Mouse (Mus musculus) R1 (cell line): ENCODE data around the gene Gm28305.

ENCODE experiments used
- DNase-seq: peaks from one replicate; pipeline ENCODE4 v3.0.0-alpha.2; 2018; ENCODE audit warnings: low read depth, low spot score

The Gm28305 gene

DNA sequence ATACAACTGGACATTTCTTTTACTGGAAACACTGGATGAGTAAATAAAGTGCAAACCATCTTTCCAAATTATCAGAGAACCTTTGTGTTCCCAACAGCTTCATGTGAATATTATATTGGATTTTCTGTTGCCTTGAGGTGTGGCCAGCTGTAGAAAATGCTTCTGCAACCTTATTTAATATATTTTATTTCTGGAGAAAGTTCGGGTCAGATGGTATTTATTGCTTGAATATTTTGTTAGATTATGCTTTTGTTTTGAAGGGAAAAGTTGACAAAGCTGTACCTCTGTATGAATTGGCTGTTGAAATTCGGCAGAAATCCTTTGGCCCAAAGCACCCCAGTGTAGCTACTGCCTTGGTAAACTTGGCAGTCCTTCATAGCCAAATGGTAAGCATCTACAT, at the start of gene Gm28305:
TSS of gene Gm28305 (plus strand) at position 301 of the 400 bp plus-strand sequence.
- DNase-seq = no peak

- peak; percentile 63 for DNase-seq
These were observed 44.0 kb upstream of the Gm28305 start for GRCm38 (mm10) chr9:103996496-103996895.

- DNase-seq = no peak
These were observed 39.9 kb upstream of the Gm28305 start for GRCm38 (mm10) chr9:104000601-104001000.

DNA sequence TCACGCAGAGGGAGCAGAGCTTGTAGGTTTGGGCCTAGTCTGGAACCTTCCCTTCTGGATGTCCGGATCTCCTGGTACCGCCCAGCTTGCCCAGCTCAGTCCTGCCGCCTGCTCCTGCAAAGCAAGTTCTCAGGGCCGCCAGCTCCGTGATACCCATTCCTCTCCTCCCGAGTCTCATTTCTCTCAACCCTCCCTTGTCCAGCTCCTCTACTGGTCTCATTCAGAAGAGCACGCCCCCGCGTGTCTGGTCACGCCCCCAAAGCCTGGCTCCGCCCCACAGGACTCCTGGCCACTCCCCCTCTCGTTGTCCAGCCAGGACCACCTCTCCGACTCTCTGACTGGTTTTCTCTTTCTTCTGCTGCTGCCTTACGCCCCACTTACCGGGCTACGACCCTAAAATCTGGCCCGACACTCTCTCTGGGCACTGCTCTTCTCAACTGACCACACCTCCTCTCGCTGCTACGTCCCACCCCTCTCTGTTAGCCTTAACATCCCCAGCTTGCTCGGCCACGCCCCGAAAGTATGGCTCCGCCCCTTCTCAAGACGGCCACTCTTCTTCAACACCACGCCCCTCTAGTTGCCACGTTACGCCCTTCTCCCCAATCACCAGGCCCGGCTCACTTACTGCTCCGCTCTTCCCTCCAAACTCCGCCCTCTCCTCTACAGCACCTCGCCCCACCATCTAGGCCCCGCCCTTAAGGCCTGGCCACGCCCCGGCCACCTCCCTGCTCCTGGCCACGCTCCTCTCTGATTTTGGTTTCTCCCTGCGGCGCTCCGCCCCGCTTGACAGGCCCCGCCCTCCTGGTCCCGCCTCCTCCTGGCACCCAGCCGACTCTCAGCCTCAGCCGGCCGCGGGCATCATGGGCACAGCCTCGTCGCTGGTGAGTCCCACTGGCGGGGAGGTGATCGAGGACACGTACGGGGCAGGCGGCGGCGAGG, 38.3 kb upstream of the Gm28305 start, which contains the start of gene Nphp3:
TSS of gene Nphp3 (plus strand) at position 624 of the 939 bp plus-strand sequence.
- DNase-seq = peak; percentile 100

DNA sequence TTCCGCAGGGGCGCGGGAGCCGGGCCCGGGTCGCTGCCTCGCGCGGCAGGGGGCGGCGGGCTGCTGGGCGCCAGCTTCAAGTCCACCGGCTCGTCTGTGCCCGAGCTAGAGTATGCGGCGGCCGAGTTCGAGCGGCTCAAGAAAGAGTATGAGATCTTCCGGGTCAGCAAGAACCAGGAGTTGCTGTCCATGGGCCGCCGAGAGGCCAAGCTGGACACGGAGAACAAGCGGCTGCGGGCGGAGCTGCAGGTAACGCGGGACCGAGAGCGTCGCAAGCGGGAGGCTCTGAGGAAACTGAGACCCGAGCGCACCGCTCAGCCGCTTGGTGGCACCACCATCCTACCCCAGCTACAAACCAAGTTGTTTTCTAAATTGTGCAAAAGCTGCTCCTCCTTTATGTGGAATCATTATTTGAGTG, 37.5 kb upstream of the Gm28305 start:
- peak; percentile 81 for DNase-seq

DNA sequence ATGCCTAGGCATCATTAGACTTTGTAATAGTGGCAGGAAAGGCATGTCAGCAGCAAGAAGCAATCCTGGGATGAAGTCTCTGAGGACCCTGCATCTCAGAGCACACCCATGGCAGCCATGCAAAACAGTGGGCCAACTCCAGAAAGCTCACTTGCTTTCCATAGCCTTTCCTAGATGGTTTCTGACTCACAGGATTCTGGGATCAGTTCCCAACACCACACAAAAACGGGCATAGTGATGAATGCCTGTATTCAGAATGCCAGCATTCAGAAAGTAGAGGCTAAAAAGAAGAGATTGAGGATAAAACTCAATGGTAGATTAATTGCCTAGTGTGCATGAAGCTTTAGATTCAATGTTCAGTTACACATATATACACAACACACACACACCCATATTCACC, 25.9 kb upstream of the Gm28305 start:
- DNase-seq = no peak

DNA sequence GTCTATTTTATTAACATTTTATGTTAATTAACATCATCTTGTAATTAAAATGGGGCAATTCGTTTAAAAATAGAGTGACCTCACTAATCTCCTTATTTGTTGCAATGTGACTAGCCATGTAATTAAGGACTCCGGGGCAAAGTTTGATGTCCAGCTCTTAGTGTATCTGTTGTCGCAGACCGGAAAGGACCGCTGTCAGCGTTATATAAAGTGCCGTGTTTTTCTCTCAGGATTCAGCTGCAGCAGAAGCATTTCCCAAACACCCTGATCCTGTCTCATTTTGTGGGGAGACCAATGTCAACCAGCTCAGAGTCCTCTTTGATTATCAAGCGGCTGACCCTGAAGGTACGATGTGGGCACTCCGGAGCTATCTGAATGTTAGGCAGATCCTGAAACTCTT, 19.4 kb upstream of the Gm28305 start:
- DNase-seq = no peak

- DNase-seq = no peak
These were observed 13.3 kb upstream of the Gm28305 start for GRCm38 (mm10) chr9:104027186-104027585.

GRCm38 (mm10) chr9:104029861-104030260, 10.6 kb upstream of the Gm28305 start:
- no peak for DNase-seq

GRCm38 (mm10) chr9:104034231-104034630, 6.2 kb upstream of the Gm28305 start:
- DNase-seq = no peak

DNA sequence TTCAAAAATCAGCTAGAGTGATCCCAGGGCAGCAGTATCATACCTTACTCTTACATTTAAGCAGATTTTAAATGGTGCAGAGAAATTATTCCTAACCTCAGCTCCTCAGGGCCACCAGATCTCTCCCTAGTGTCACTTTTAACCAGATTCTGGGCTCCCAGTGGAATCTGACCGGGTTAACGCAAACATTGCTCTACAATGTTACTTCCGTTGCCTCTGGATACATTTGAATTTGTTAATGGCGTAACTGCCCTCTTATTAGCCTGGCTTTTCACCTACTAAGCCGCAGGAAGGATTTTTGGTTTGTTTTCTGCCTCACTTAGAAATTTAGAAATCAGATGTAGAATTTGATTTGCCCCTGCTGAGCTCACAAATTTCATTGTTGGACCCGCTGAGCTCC, 5.7 kb upstream of the Gm28305 start:
- no peak for DNase-seq

DNA sequence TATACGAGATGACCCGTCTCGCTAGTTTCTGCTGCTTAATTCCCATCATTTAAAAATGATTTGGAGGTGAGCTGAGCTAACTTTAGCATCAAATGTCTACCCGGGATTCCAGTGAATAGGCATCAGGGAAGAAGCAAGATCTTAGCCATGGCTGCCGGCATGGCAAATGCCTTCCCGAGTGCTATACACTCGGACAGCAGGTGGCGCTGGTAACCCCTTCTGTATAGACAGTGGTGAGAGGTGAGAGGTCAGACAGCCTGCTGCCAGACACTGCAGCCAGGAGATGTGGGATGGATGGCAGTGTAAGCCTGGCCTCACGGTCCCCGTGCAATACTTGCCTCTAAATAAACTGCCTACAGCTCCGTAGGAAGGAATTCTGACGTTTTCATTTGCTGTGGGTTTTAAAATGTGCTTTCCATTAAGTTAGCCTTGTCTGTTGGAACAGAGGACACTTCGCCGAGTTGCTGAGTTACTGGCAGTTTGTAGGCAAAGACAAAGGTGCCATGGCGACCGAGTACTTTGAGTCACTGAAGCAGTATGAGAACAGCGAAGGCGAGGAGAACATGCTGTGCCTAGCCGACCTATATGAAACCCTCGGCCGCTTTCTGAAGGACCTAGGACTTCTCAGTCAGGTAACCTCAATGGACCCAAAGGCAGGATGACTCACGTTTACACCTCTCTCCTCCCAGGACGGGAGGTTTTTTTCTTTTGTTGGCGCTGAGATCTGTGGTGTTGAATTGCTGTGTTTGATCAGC, 5.0 kb upstream of the Gm28305 start:
- DNase-seq = peak; percentile 93

DNA sequence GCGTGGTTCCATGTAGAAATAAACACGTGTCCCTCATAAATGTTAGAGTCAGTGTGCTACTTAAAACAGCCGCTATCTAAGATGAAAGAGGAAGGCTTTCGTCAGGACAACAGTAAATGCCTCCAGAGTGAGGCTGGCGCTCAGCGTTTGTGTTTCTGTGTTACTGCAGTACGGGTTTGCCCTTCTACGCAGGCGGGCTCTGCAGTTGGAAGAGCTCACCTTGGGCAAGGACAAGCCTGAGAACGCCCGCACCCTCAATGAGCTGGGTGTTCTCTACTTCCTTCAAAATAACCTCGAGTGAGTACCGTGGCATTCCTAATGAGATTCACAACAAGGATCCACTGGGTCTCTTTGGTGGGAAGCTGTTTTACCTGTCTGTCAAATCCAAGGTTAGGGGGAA, 2.2 kb upstream of the Gm28305 start:
- DNase-seq = no peak

DNA sequence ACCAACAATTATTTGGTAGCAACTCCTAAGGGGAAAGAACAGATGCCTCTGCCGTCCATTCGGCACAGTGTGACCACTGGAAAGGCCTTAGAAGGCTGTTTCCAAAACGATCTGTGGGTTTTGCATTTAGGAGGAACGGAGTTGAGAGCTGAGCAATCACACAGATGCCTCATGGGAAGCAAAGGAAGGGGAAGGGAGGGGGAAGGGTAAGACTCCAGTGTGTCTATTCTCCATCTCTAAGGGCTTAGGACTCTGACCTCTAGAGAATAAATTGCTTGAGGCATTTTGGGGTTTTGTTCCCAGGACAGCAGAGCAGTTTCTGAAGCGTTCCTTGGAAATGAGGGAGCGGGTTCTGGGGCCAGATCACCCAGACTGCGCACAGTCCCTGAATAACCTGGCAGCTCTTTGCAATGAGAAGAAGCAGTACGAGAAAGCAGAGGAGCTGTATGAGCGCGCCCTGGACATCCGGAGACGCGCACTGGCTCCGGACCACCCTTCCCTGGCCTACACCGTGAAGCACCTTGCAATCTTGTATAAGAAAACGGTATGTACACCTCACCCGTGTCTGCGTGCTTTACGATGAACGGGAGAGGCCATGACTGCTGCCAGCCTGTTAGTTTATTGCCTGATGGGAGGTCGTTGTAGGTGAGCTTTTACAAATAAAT, 1.3 kb upstream of the Gm28305 start:
- peak; percentile 29 for DNase-seq

DNA sequence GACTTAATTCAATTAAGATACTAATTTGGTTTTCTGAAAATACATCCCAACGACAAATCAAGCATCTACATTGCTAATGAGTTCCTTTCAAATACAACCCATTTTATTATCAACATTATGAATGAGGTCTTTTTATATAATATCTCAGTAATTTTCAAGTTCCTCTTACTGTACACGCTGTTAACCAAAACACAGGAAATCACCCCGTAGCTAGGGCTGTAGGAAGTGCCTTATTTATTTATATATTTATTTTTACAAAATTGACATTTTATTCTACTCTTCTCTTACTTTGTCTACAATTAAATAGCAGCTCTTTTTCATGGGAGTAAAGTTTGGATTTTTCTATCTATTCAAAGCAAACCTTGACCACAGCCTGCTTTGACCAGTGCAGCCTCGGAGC, 720 bp upstream of the Gm28305 start:
- no peak for DNase-seq

DNA sequence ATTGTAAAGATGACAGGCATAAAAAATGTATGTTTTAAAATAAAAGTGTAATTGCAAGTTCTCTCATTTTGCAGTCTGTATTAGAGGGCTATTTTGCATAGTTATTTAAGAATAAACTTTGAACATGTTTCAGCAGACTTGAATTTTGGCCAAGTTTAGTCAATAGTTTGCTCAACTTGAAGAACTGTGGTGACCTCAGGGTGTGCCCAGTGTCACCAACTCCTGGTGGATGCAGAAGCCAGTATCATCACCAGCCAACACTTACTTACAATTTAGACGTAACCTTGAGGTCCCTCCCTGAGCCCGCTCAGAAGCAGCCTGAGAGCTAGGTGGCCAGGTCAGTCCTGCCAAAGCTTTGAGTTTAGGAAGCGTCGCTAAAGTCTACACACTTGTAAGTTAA, 3.2 kb downstream of the Gm28305 start:
- DNase-seq = no peak

- DNase-seq = no peak
These were observed 10.6 kb downstream of the Gm28305 start for GRCm38 (mm10) chr9:104051028-104051427.

- no peak for DNase-seq
These were observed 22.2 kb downstream of the Gm28305 start, which contains the start of gene Uba5 for GRCm38 (mm10) chr9:104062430-104063243. Gene Uba5, minus strand, starts transcription at chr9:104063134.

DNA sequence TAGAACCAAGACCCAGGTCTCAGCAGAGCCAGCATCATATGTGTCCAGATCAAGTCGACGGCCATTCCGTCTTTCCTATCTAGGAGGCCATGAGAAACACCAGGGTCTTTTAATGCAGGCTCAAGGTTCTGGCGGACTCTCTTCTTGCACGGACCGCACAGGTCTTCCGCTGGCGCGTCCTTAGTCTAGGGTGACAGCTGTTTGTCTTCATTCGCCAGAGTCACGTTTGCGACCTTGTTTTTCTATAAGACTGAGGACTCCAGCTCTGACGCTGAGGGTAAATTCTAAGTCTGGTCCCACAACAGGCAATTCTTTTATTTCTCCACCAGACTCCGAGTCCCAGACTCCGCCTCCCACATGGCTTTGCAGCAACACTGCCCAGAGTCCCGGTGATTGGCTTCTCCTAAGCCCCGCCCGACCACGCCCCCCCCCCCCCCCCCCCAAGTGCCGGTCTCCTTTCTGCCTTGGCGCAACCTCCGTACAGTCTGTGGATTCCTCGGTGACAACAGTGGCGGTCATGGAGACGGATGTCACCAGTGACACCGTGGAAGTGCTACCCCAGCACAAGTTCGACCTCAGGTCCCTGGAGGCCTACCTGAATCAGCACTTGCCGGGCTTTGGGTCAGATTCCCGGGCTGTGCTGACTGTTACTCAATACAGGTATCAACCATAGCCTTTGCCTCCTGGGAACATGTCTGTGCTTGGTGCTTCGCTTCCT, 22.9 kb downstream of the Gm28305 start, which contains the start of gene Acad11:
TSS of gene Acad11 (plus strand) at position 134 of the 718 bp plus-strand sequence.
- DNase-seq = peak; percentile 95

DNA sequence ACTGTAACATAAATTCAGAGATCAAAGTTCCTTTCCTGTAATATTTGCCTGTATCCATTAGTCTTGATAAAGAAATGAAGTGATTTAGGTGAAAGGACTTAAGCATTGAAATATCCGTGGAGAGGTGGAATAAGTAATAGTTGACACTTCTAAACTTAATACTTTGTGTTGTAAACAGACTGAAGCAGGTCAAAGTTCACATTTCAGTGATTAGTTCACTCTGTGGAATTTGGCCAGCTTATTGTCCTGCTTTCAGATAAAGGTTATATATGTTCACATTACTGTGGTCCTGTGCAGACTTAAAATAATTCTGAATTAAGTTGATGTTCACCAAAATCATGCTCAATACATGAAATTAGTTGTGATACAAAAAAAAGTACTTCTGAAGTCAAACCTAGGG, 24.1 kb downstream of the Gm28305 start:
- no peak for DNase-seq
